Mouse (Mus musculus) G1E (cell line): ENCODE data around the gene Vsx2.

ENCODE experiments used
- CTCF ChIP-seq: IDR thresholded peaks from 2 replicates; pipeline ENCODE4 v1.5.1; 2012; ENCODE audit warnings: low read depth, low read length, inconsistent platforms, mixed read lengths
- POLR2AphosphoS5 ChIP-seq: IDR thresholded peaks from 2 replicates; pipeline ENCODE4 v1.6.1; 2012; ENCODE audit warnings: low read depth, low read length, inconsistent platforms; ENCODE audit not compliant: insufficient replicate concordance

DNA sequence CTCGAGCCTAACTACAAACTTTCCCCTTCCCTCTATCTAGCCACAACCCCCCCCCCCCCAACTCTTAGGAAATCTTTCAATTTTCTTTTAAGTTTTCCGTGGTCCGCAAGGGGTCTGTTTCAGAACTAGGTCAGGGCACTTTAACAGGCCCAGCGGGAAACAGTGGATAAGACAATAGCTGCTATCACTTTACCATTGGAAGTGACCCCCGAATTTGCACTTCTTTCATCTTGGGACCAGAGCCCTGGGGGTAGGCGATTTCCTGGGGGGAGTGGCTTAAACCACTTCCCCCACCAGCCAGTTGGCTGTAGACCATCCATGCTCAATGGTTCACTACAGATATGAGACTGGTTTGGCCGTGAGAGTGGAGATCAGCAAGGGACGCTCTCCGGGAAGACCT is 71.1 kb downstream of the Vsx2 start, which contains the start of gene Vrtn:
- no peak for TF ChIP-seq POLR2AphosphoS5
- TF ChIP-seq CTCF = no peak
